Mouse (Mus musculus) heart, embryonic 12.5 days (tissue): ENCODE measurements at regions not wholly inside any gene's neighbourhood (a gene's known extent, or its start where the extent isn't known, plus 50 kb on each side); places are given as distances from the start of the nearest gene placed in this dataset.
A peak's percentile ranks its signal among the peaks of the same experiment; 100 is the strongest.

ENCODE experiments used
- ATAC-seq: fragments of 200-750 bp; cut with Nextera tagmentation; 2 replicates; pipeline ENCODE4 v1.8.0; 2017; ENCODE audit warnings: moderate TSS enrichment, moderate library complexity; ENCODE audit not compliant: insufficient number of reproducible peaks, low FRiP score
- H3K27ac ChIP-seq: fragments of 300-500 bp; sonication (generic); 2 replicates; pipeline ENCODE4 v1.5.1; 2016; ENCODE audit warnings: mild to moderate bottlenecking, moderate library complexity; ENCODE audit not compliant: poor library complexity, severe bottlenecking
- H3K27me3 ChIP-seq: fragments of 300-500 bp; sonication (generic); replicated peaks from 2 replicates; pipeline ENCODE4 v1.6.1; 2016; ENCODE audit warnings: mild to moderate bottlenecking, moderate library complexity
- H3K36me3 ChIP-seq: fragments of 300-500 bp; sonication (generic); 2 replicates; pipeline ENCODE4 v1.6.1; 2016; ENCODE audit warnings: mild to moderate bottlenecking, moderate library complexity
- H3K4me1 ChIP-seq: fragments of 300-500 bp; sonication (generic); replicated peaks from 2 replicates; pipeline ENCODE4 v1.6.1; 2016; ENCODE audit warnings: mild to moderate bottlenecking
- H3K4me2 ChIP-seq: fragments of 300-500 bp; sonication (generic); 2 replicates; pipeline ENCODE4 v1.6.1; 2016; ENCODE audit warnings: mild to moderate bottlenecking, moderate library complexity
- H3K4me3 ChIP-seq: fragments of 300-500 bp; sonication (generic); 2 replicates; pipeline ENCODE4 v1.5.1; 2016; ENCODE audit warnings: mild to moderate bottlenecking
- H3K9ac ChIP-seq: fragments of 300-500 bp; sonication (generic); 2 replicates; pipeline ENCODE4 v1.6.1; 2016; ENCODE audit warnings: mild to moderate bottlenecking, moderate library complexity
- H3K9me3 ChIP-seq: fragments of 300-500 bp; sonication (generic); replicated peaks from 2 replicates; pipeline ENCODE4 v1.6.1; 2016; ENCODE audit warnings: mild to moderate bottlenecking, moderate library complexity
- WGBS: fragments of 180-500 bp; shearing (Covaris S2); methylation state at CpG from one replicate; pipeline ENCODE4 v1.1.7; 2016; 5-methylcytosine and 5-hydroxymethylcytosine counted together

GRCm38 (mm10) chr15:62231709-62232108 lies 1308.9 kb upstream of the A1bg start:
- WGBS, result 52% methylated on average over 2 of the region's 2 CpGs

DNA sequence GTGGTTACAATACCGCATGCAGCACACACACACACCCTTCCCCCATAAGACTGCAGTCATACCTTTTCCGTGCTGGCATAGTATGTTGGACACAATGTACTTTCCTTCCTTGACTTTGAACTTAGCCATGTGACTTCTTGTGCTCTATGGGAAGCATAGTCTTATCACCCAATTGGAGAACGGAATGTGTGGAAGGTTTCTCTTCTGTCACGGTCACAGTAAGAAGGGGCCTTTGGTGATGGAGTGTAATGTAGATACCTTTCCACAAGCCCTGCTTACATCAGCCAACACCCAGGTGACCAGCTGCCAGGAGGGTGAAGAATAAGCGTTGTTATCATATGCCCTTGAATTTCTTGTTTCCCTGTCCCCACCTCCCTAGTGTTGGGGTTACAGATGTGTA lies 1308.0 kb upstream of the A1bg start:
- Histone ChIP-seq H3K9ac (no peak overlapping the region), H3K4me1 (peaks cover 22% of the 10 kb centered on the region), H3K36me3 (no peaks in the 10 kb centered on the region), H3K4me3 (no peak overlapping the region), H3K9me3 (no peaks in the 10 kb centered on the region), H3K27me3 (no peaks in the 10 kb centered on the region), H3K4me2 (no peak overlapping the region), H3K27ac (no peak overlapping the region)
- 51% methylated on average over 5 of the region's 5 CpGs for WGBS
- ATAC-seq, result peak; percentile 78

More at GRCm38 (mm10) chr15:62231709-62232108, 1308.9 kb upstream of the A1bg start:
- Histone ChIP-seq H3K4me3 (no peak overlapping the region), H3K36me3 (no peaks in the 10 kb centered on the region), H3K4me1 (peaks cover 22% of the 10 kb centered on the region), H3K27ac (no peak overlapping the region), H3K4me2 (no peak overlapping the region), H3K9ac (no peak overlapping the region), H3K27me3 (no peaks in the 10 kb centered on the region), H3K9me3 (no peaks in the 10 kb centered on the region)
- ATAC-seq, result no peak

- Histone ChIP-seq H3K4me3 (no peak overlapping the region), H3K27me3 (no peaks in the 10 kb centered on the region), H3K4me1 (peaks cover 22% of the 10 kb centered on the region), H3K27ac (no peak overlapping the region), H3K36me3 (no peaks in the 10 kb centered on the region), H3K4me2 (no peak overlapping the region), H3K9ac (no peak overlapping the region), H3K9me3 (no peaks in the 10 kb centered on the region)
- ATAC-seq, result no peak
- WGBS, result 72% methylated on average over 8 of the region's 8 CpGs
Observed at GRCm38 (mm10) chr15:62229491-62230283, 1306.9 kb upstream of the A1bg start.

GRCm38 (mm10) chr15:62229023-62229422 lies 1306.2 kb upstream of the A1bg start:
- no peak for ATAC-seq

GRCm38 (mm10) chr15:62224798-62225197 lies 1302.0 kb upstream of the A1bg start:
- Histone ChIP-seq H3K4me3 (no peak overlapping the region), H3K9ac (no peak overlapping the region), H3K36me3 (no peaks in the 10 kb centered on the region), H3K4me2 (no peak overlapping the region), H3K9me3 (no peaks in the 10 kb centered on the region), H3K27ac (no peak overlapping the region), H3K27me3 (no peaks in the 10 kb centered on the region), H3K4me1 (peaks cover 25% of the 10 kb centered on the region)
- no peak for ATAC-seq

More at GRCm38 (mm10) chr15:62229023-62229422, 1306.2 kb upstream of the A1bg start:
- H3K4me3 ChIP-seq, result no peak overlapping the region
- H3K36me3 ChIP-seq, result no peaks in the 10 kb centered on the region
- no peaks in the 10 kb centered on the region for H3K9me3 ChIP-seq
- no peak overlapping the region for H3K9ac ChIP-seq
- no peak overlapping the region for H3K27ac ChIP-seq
- no peak overlapping the region for H3K4me2 ChIP-seq
- H3K27me3 ChIP-seq, result no peaks in the 10 kb centered on the region
- 84% methylated on average over 3 of the region's 3 CpGs for WGBS
- peaks cover 22% of the 10 kb centered on the region for H3K4me1 ChIP-seq

GRCm38 (mm10) chr15:62224191-62224590 lies 1301.4 kb upstream of the A1bg start:
- 86% methylated on average over 3 of the region's 3 CpGs for WGBS
- Histone ChIP-seq H3K27ac (no peak overlapping the region), H3K9ac (no peak overlapping the region), H3K9me3 (no peaks in the 10 kb centered on the region), H3K27me3 (no peaks in the 10 kb centered on the region), H3K4me2 (no peak overlapping the region), H3K36me3 (no peaks in the 10 kb centered on the region), H3K4me3 (no peak overlapping the region), H3K4me1 (peaks cover 21% of the 10 kb centered on the region)
- no peak for ATAC-seq

GRCm38 (mm10) chr15:62223156-62223840 lies 1300.5 kb upstream of the A1bg start:
- H3K27me3 ChIP-seq, result no peaks in the 10 kb centered on the region
- H3K27ac ChIP-seq, result no peak overlapping the region
- no peaks in the 10 kb centered on the region for H3K36me3 ChIP-seq
- no peak overlapping the region for H3K4me2 ChIP-seq
- no peak for ATAC-seq
- no peak overlapping the region for H3K4me3 ChIP-seq
- 51% methylated on average over 6 of the region's 6 CpGs for WGBS
- no peak overlapping the region for H3K9ac ChIP-seq
- H3K9me3 ChIP-seq, result no peaks in the 10 kb centered on the region
- peaks cover 17% of the 10 kb centered on the region for H3K4me1 ChIP-seq

- Histone ChIP-seq H3K27ac (no peak overlapping the region), H3K4me3 (no peak overlapping the region), H3K27me3 (no peaks in the 10 kb centered on the region), H3K4me2 (no peak overlapping the region), H3K36me3 (no peaks in the 10 kb centered on the region), H3K9me3 (no peaks in the 10 kb centered on the region), H3K4me1 (peaks cover 17% of the 10 kb centered on the region), H3K9ac (no peak overlapping the region)
- WGBS, result 44% methylated on average over 5 of the region's 5 CpGs
- ATAC-seq, result no peak
Observed at GRCm38 (mm10) chr15:62222731-62223130, 1299.9 kb upstream of the A1bg start.

DNA sequence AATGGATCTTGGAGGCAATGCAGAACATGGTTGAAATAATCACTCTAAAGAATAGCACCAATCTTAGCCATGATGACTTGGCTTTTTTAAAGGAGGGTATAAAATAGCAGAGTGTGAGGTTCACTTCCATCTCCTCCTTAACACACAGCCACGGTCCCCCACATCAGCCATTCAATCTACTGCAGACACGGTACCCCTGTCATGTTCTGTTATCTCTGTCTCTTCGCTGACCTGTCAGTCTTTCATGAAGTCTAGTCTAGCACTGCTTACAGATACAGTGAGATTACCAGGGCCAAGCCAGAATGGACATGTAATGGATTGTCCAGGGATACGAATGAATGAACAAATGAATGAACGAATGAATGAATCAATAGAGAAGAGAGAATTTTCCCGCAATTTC lies 1299.4 kb upstream of the A1bg start:
- Histone ChIP-seq H3K9me3 (no peaks in the 10 kb centered on the region), H3K4me2 (no peak overlapping the region), H3K27me3 (no peaks in the 10 kb centered on the region), H3K27ac (no peak overlapping the region), H3K4me3 (no peak overlapping the region), H3K4me1 (peaks cover 17% of the 10 kb centered on the region), H3K36me3 (no peaks in the 10 kb centered on the region), H3K9ac (no peak overlapping the region)
- ATAC-seq, result no peak
- 62% methylated on average over 6 of the region's 6 CpGs for WGBS

DNA sequence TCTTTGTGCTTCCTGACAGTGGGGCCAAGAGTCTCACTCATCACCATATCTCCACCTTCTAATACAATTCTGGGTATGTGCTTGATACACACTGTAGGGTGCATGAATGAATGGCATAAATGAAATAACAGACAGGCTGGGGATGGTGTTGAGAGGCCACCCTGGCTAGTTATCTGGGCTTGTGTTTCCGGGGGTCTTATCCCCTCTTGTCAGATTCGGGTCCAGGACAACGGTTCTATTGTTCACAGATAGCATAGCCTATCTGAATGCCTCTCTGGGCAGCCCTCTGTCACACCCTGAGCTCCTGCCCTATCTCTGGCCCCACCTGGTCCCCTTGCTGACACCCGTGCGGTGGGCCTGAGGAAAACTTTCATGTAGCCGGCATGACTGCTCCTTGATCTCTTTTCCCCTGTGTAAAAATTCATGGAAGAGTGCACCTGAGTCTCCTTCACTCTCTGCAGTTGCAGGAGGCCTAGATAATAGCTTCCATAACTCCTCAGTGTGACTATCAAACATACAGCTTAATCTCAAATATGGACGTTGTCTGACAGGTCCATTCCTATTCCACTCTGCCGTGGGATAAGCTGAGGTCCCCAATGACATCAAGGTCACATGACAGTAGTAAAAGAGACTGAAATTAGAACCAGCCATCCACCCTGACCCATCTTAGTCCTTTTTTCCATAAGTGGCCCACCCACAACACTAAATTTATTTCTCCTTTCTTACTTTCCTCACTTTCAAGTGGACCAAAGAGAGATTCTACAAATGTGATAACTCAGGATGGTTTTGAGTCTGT lies 1298.4 kb upstream of the A1bg start:
- no peaks in the 10 kb centered on the region for H3K9me3 ChIP-seq
- no peak overlapping the region for H3K9ac ChIP-seq
- H3K4me3 ChIP-seq, result no peak overlapping the region
- no peak overlapping the region for H3K27ac ChIP-seq
- no peaks in the 10 kb centered on the region for H3K36me3 ChIP-seq
- H3K4me1 ChIP-seq, result peaks cover 22% of the 10 kb centered on the region
- H3K27me3 ChIP-seq, result no peaks in the 10 kb centered on the region
- peak; percentile 88 for ATAC-seq
- WGBS, result 23% methylated on average over 8 of the region's 8 CpGs
- H3K4me2 ChIP-seq, result no peak overlapping the region

- no peak for ATAC-seq
- 62% methylated on average over 3 of the region's 3 CpGs for WGBS
Observed at GRCm38 (mm10) chr15:62220620-62221019, 1297.8 kb upstream of the A1bg start.

More at GRCm38 (mm10) chr15:62220620-62221019, 1297.8 kb upstream of the A1bg start:
- peaks cover 28% of the 10 kb centered on the region for H3K4me1 ChIP-seq
- H3K36me3 ChIP-seq, result no peaks in the 10 kb centered on the region
- H3K27ac ChIP-seq, result no peak overlapping the region
- no peaks in the 10 kb centered on the region for H3K9me3 ChIP-seq
- H3K27me3 ChIP-seq, result no peaks in the 10 kb centered on the region
- no peak overlapping the region for H3K9ac ChIP-seq
- no peak overlapping the region for H3K4me2 ChIP-seq
- no peak overlapping the region for H3K4me3 ChIP-seq
